8 mouse cellular contexts compared by ENCODE assay signal in genomic region chr6:14409772-14410171, GRCm38 (mm10).
DNase-seq lines count a peak whose midpoint lies in the region; ATAC-seq lines count a peak whose summit lies in the region.

No protein-coding gene starts in this region.

- no peak overlapping the region for H3K4me3 ChIP-seq in hindbrain, embryonic 12.5 days

- no peak overlapping the region for H3K9ac ChIP-seq in hindbrain, embryonic 12.5 days

- no peak overlapping the region for H3K4me2 ChIP-seq in hindbrain, embryonic 12.5 days (replicated peaks)

- H3K4me1 ChIP-seq in hindbrain, embryonic 12.5 days, result no peaks in the 10 kb centered on the region

- no peaks in the 10 kb centered on the region for H3K27me3 ChIP-seq in hindbrain, embryonic 12.5 days

- H3K9me3 ChIP-seq in hindbrain, embryonic 12.5 days (replicated peaks), result no peaks in the 10 kb centered on the region

- H3K36me3 ChIP-seq in hindbrain, embryonic 12.5 days, result no peaks in the 10 kb centered on the region

- intact Hi-C loops in left cerebral cortex, postnatal 4 days (cut with DNase I), result no loop called here

- 28% methylated on average over 4 of the region's 4 CpGs for WGBS in hindbrain, embryonic 12.5 days

- ATAC-seq in hindbrain, embryonic 12.5 days (ENCODE audit: low FRiP score), result peak; percentile 74
- ATAC-seq in erythroblast, adult 5-6 weeks (replicated peaks; ENCODE audit: low FRiP score, poor library complexity, severe bottlenecking), result no peak

- no peak overlapping the region for H3K27ac ChIP-seq in hindbrain, embryonic 12.5 days

- DNase-seq in gastrocnemius, adult 18-20 months (ENCODE audit: low spot score), result peak; percentile 20
- no peak for DNase-seq in gastrocnemius, adult 8-10 months (ENCODE audit: low spot score in 2 of 2)
- peak; percentile 8 for DNase-seq in cerebellum, adult 11 months
- peak; percentile 75 for DNase-seq in left cerebral cortex, postnatal 4 days
- DNase-seq in B cell, adult 2 months, result no peak
- no peak for DNase-seq in adrenal gland, postnatal 14 days

Comparison
In these comparisons a context has a peak if more than half of its experiments do, and no peak if none do; other contexts are left out.
1. DNase-seq: peak in gastrocnemius, adult 18-20 months (single experiment), cerebellum, adult 11 months (single experiment) and left cerebral cortex, postnatal 4 days (single experiment); none in gastrocnemius, adult 8-10 months (0 of 2), B cell, adult 2 months (0 of 2) and adrenal gland, postnatal 14 days (single experiment).